Mouse (Mus musculus) gastrocnemius, adult 2 months (tissue): ENCODE data around the gene Hdgf. TPM values are rescaled to one million over a fixed set of nuclear protein-coding genes. Genes with fewer than 3 reads are reported as not detected.
"Not testable (repeated sequence)": the region's sequence is repeated elsewhere in the genome, so short reads cannot be mapped to it uniquely, and the experiment has no call there.

Experiments
- DNase-seq: peaks from one replicate; pipeline ENCODE4 v3.0.0; 2022
- H3K27ac ChIP-seq: fragments of 200-600 bp; 2 replicates; pipeline ENCODE4 v1.8.1; 2022; ENCODE audit warnings: mild to moderate bottlenecking
- H3K4me3 ChIP-seq: fragments of 200-600 bp; 2 replicates; pipeline ENCODE4 v1.8.1; 2022; ENCODE audit warnings: mild to moderate bottlenecking, moderate library complexity
- CTCF ChIP-seq: fragments of 200-600 bp; IDR thresholded peaks from 2 replicates; pipeline ENCODE4 v1.8.1; 2022; ENCODE audit warnings: antibody characterized with exemption, mild to moderate bottlenecking, moderate library complexity
- intact Hi-C: fragments of 180-260 bp; cut with DNase I; formaldehyde crosslinking; loops from one replicate; pipeline ENCODE4 v1.15.1; 2025
- long read RNA-seq, 2 experiments: library from polyadenylated mRNA; stranded (forward); transcript quantifications; one replicate each; pipeline ENCODE4 v2.0.0; 2021
- total RNA-seq, 2 experiments: library from RNA; stranded (reverse); gene quantifications; 2 replicates each; pipeline ENCODE4 v1.2.3; 2021

The Hdgf gene
- 100 to 1,000 TPM; 212 to 228 TPM for total RNA-seq
- long read RNA-seq, experiment 1, transcript Hdgf-201 (6 exons, 2,245 nt) = major isoform, 336 of 421 reads
- long read RNA-seq, experiment 1, partial matches to known transcripts = 23 of 421 reads
- long read RNA-seq, experiment 1, other reads (novel, unspliced or antisense) = 62 of 421 reads
- long read RNA-seq, experiment 2, transcript Hdgf-201 (6 exons, 2,245 nt) = major isoform, 362 of 447 reads
- long read RNA-seq, experiment 2, partial matches to known transcripts = 22 of 447 reads
- long read RNA-seq, experiment 2, other reads (novel, unspliced or antisense) = 63 of 447 reads

DNA sequence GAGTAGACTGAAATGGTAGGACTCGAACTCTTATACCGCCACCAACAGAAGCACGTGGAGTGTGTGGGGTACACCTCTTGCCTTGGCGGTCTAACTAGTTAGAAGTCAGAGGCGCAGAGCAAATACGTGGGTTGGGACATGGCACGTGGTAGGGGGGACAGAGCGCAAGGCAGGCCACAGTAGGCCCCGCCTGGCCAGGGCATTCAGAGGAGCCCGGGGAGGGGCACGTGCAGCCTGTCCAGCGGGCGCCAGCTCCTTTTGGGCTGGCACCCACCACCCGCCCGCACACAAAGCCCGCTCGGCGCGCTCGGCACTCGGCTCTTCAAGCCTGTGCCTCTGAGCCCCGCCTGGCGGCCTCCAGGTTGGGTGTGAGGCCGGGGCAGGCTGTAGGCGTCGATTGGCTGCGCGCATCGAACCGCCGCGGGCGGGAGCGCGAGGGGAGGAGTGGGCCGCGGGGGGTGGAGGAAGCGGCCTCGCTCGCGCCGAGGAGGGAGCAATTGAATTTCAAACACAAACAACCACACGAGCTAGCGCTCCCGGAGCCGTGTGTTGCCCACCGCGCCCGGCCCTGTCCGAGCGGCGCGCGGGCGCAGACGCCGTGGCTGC is at the start of gene Hdgf:
Gene Hdgf, plus strand, starts transcription at position 442 of the 606 bp plus-strand sequence.
- peak within 1 kb of the TSS; percentile 99 for H3K4me3 ChIP-seq
- intact Hi-C loops = loop anchor here (1.0 kb wide), 1 partner anchor 24 kb away; the partner anchor contains the start of genes Isg20l2 and Rrnad1
- TF ChIP-seq CTCF = 0 out of 2 replicates have a peak, but pooled peaks have one; percentile 8
- DNase-seq = peak; percentile 98
- peak within 1 kb of the TSS; percentile 100 for H3K27ac ChIP-seq

DNA sequence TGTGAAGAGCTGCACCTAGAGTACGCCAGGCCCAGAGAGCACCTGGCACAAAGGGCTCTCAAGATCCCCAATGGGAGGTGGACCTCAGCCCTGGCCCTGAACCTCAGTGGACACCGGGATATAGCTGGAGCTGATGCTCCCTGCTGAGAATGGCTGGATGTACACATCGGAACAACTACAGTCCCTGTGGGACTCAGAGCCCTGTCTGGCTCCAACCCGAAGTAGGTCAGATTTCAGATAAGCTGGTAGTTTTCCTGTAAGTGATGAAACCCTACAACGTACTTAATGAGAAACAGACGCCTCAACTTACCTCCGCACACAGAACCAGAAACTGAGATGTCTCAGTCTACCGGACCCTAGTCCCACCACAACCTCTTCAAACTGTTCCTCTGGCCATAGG is 48.5 kb upstream of the Hdgf start:
- intact Hi-C loops = no loop called here

DNA sequence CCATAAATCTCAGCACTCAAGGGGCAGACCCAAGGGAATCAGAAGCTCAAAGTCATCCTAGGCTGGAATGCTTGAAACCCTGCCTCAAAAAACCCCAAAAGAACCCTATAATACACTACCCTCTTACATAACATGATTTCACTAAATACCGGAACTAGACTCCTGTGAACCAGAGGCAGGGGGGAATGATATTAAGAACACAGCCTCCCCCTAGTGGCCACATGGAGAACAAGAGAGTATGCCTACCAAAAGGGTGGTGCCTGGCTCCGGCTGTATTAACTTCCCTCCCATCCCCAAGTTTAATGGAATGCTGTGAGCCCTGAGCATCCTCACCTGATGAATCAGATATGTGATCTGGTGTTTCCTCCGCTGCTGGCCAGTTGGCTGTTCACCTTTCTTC is 46.3 kb upstream of the Hdgf start:
- no peak overlapping the region for H3K4me3 ChIP-seq
- TF ChIP-seq CTCF = peak; percentile 86
- intact Hi-C loops = no loop called here
- peak; percentile 52 for DNase-seq
- H3K27ac ChIP-seq = 0 out of 2 replicates have a peak overlapping the region, but pooled peaks have one; percentile 48

More for the DNA sequence above, 48.5 kb upstream of the Hdgf start:
- H3K27ac ChIP-seq = no peak overlapping the region
- no peak overlapping the region for H3K4me3 ChIP-seq
- no peak for TF ChIP-seq CTCF
- DNase-seq = no peak

DNA sequence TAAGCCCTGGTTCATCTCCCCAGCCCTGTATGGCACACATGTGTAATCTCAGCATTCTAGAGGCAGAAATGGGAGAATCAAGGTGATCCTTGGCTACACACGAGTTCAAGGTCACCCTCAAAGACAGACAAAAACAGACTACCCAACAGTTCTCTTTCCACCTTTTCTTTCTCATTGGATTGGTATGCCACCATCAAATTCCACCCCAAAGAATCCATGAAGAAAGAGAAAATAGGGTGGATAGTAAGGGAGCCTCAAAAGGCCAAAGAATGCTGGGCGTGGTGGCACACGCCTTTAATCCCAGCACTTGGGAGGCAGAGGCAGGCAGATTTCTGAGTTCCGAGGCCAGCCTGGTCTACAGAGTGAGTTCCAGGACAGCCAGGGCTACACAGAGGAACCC is 42.0 kb upstream of the Hdgf start:
- H3K4me3 ChIP-seq, intact Hi-C loops, DNase-seq: not testable (repeated sequence)

DNA sequence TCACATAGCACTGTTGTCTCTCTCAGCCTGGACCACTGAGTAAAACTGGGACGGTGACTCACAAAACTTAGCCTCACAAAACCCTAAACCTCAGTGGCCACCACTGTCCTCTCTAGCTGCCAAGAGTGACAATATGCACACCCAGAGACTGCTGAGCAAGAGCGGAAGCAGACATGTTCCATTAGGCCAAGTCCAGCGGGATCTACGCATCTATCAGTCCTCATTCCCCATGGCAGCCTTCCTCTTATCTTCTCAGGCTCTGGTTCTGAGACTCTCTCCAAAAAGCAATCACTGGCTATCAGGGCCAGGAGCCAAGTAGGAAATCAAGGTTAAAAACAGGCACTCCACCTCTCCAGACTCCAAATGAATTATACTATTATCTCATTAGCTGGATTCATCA is 28.4 kb upstream of the Hdgf start:
- no peak for DNase-seq
- H3K4me3 ChIP-seq = no peak overlapping the region
- no peak for TF ChIP-seq CTCF
- no peak overlapping the region for H3K27ac ChIP-seq
- intact Hi-C loops = no loop called here

More for the DNA sequence above, 42.0 kb upstream of the Hdgf start:
- H3K27ac ChIP-seq = not testable (repeated sequence)

DNA sequence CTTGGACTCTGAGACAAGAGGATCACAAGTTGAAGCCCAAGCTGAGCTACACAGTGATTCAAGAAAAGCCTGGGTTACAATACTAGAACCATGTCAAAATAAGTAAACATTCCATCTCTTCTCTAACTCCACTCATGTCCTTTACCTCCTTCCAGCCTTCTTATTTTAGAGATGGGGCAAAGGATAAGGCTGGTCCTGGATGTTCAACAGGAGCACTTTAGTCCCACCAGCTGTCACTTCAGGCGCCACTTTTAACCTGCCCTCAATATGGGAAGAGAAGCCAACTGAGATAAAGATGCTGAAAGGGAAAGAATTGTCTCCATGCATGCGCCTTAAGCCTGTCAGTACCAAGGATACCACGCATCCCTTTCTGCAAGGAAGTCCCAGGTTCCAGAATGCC is 21.8 kb upstream of the Hdgf start:
- no peak for TF ChIP-seq CTCF
- Histone ChIP-seq H3K4me3 (peak overlapping the region; percentile 92), H3K27ac (peak overlapping the region; percentile 92)
- intact Hi-C loops = no loop called here
- no peak for DNase-seq

DNA sequence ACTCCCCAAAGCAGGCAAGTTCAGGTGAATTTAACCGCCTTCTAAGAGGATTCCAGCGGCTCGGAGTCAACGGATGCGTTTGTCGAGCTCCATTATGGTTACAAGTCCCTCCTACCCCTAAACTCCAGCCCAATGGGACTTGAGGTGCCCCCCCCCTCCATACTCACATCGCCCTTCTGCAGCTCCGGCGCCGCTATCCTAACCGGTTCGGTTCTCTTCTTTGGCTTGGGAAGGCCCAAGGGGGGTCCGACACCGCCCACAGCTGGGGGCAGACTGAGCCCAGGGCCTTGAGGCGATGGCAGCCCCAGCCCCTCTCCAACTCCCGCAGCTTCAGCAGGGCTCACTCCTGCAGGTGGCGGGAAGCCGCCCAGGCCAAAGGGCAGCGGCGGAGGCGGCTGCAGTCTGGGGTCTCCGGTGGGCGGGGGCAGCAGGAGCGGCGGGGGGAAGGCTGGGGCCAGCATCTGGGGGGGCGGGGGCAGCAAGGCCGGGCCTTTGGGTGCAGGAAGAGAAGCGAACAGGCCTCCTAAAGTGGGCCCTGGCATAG is 21.3 kb upstream of the Hdgf start:
- intact Hi-C loops = loop anchor here (5.0 kb wide), 1 partner anchor 48 kb away; the partner anchor contains the start of genes Isg20l2 and Rrnad1
- DNase-seq = peak; percentile 57

DNA sequence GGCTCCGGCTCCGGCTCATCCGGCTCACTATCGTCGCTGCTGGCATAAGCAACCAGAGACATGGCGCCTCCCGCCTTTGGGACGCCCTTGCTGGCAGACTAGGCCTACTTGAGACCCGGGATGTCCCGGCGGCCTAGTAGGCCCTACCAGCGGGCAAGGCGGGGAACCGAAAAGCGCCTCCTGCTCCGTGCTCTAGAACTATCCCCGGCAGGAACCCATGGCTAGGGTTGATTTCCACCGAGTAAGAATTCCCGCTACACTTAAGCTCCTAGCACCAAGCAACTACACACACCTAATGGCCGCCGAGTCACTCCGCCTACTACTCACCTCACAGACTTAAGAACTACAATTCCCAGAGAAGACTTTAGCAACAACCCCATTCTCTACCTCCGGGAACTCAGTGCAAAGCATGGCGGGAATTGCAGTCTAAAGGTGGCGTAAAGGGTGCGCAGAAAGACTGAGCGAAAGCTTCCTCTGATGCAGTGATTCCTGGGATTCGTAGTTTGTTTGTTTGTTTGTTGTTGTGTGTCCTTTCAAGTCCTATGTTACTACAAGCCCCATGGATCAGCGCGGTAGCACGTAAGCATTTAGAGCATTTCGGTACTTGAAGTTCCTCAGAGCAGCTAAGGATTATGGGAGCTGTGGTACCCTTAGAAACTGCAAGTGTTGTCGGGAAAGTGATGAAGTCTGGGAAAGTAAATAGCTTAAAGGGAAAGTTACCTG is 20.7 kb upstream of the Hdgf start, which contains the start of gene Prcc:
Gene Prcc, minus strand, starts transcription at position 328 of the 723 bp plus-strand sequence.
- intact Hi-C loops = loop anchor here (5.0 kb wide), 1 partner anchor 47 kb away; the partner anchor contains the start of genes Isg20l2 and Rrnad1
- H3K27ac ChIP-seq = peak within 1 kb of the TSS; percentile 92
- DNase-seq = peak; percentile 91
- no peak for TF ChIP-seq CTCF
- H3K4me3 ChIP-seq = peak within 1 kb of the TSS; percentile 92

More for the DNA sequence above, 21.3 kb upstream of the Hdgf start:
- no peak for TF ChIP-seq CTCF
- Histone ChIP-seq H3K4me3 (peak overlapping the region; percentile 92), H3K27ac (peak overlapping the region; percentile 92)

DNA sequence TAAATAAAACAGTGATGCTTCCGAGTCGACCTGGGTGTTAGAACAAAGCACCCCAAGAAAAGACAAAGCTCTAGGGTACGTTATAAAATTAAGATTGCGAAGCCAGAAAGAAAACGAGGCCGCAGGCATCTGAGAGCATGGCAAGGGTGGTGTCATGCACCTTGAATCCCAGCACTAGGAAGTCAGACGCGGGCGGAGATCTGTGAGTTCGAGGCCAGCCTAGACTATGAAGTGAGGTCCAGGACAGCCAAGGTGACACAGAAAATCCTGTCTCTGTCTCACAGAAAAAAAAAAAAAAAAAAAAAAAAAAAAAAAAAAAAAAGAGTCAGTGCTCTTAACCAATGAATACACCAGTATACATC is 20.1 kb upstream of the Hdgf start:
- Histone ChIP-seq H3K4me3 (peak overlapping the region; percentile 80), H3K27ac (peak overlapping the region; percentile 87)
- no peak for TF ChIP-seq CTCF
- peak; percentile 36 for DNase-seq
- intact Hi-C loops = loop anchor here (5.0 kb wide), 1 partner anchor 46 kb away; the partner anchor contains the start of genes Isg20l2 and Rrnad1

DNA sequence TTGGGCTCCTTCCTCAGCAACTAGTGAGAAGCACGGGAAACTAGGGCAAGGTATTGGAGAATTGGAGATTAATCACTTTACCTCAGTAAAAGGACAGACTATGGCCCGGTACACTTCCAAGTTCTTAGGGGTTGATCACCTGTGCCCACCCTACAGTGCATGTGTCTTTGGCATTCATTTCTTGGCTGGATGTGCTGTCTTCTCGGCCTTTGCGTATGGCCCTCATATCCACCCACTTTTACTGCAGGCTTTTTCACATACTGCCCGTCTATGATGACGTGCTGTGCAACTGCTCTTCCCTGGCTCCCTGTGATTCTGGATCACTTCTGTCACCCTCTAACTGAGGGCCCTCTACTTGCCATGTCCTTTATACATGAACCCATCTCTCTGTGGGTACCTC is 19.7 kb upstream of the Hdgf start:
- intact Hi-C loops = loop anchor here (5.0 kb wide), 1 partner anchor 46 kb away; the partner anchor contains the start of genes Isg20l2 and Rrnad1
- TF ChIP-seq CTCF = no peak
- Histone ChIP-seq H3K4me3 (peak overlapping the region; percentile 80), H3K27ac (peak overlapping the region; percentile 87)
- DNase-seq = no peak

DNA sequence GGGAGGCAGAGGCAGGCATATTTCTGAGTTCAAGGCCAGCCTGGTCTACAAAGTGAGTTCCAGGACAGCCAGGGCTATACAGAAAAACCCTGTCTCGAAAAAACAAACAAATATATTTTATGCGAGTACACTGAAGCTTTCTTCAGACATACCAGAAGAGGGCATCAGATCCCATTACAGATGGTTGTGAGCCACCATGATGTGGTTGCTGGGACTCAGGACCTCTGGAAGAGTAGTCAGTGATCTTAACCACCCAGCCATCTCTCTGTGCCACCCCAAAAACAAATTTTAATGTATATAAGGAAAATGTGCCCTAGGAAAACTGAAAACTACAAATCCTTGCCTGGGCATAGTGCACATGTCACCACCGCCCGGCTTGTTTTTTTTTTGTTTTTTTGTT is 18.7 kb upstream of the Hdgf start:
- intact Hi-C loops = loop anchor here (5.0 kb wide), 1 partner anchor 45 kb away; the partner anchor contains the start of genes Isg20l2 and Rrnad1
- TF ChIP-seq CTCF = peak; percentile 12; the same call in 1 of the 2 replicates
- not testable (repeated sequence) for H3K27ac ChIP-seq, DNase-seq, H3K4me3 ChIP-seq

DNA sequence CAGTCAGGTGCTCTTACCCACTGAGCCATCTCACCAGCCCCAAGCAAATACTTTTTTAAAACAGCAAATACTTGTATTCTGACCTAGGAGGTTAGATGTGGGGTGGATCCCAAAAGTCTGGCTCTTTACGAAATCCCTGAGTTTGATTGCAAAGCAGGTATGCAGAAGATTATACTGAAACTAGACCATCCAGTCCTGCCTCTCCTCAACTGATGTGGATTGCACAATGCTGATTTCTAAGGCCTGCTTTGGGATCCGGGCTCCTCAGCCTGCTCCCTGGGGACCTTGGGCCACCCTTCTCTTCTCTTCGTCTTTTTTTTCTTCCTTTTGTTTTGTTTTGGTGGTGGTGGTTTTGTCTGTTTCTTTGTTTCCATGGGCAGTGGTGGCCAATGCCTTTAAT is 14.6 kb upstream of the Hdgf start:
- no peak for TF ChIP-seq CTCF
- no peak overlapping the region for H3K27ac ChIP-seq
- no peak overlapping the region for H3K4me3 ChIP-seq
- intact Hi-C loops = no loop called here
- no peak for DNase-seq
